Mouse (Mus musculus) midbrain, embryonic 12.5 days (tissue): ENCODE results near the gene Retreg2. TPM values are rescaled to one million over a fixed set of nuclear protein-coding genes. Genes with fewer than 3 reads are reported as not detected.

ENCODE experiments used
- ATAC-seq: fragments of 200-750 bp; cut with Nextera tagmentation; 2 replicates; pipeline ENCODE4 v1.8.0; 2017; ENCODE audit warnings: low read depth, moderate TSS enrichment, moderate library complexity; ENCODE audit not compliant: low FRiP score
- H3K27ac ChIP-seq: fragments of 300-500 bp; sonication (generic); replicated peaks from 2 replicates; pipeline ENCODE4 v1.5.1; 2016; ENCODE audit warnings: mild to moderate bottlenecking
- H3K27me3 ChIP-seq: fragments of 300-500 bp; sonication (generic); 2 replicates; pipeline ENCODE4 v1.6.1; 2016; ENCODE audit warnings: mild to moderate bottlenecking
- H3K36me3 ChIP-seq: fragments of 300-500 bp; sonication (generic); 2 replicates; pipeline ENCODE4 v1.6.1; 2016
- H3K4me1 ChIP-seq: fragments of 300-500 bp; sonication (generic); 2 replicates; pipeline ENCODE4 v1.6.1; 2016
- H3K4me2 ChIP-seq: fragments of 300-500 bp; sonication (generic); replicated peaks from 2 replicates; pipeline ENCODE4 v1.6.1; 2016; ENCODE audit warnings: mild to moderate bottlenecking, moderate library complexity
- H3K4me3 ChIP-seq: fragments of 300-500 bp; sonication (generic); 2 replicates; pipeline ENCODE4 v1.5.1; 2016; ENCODE audit warnings: mild to moderate bottlenecking
- H3K9ac ChIP-seq: fragments of 300-500 bp; sonication (generic); replicated peaks from 2 replicates; pipeline ENCODE4 v1.6.1; 2016; ENCODE audit warnings: mild to moderate bottlenecking, moderate library complexity
- H3K9me3 ChIP-seq: fragments of 300-500 bp; sonication (generic); 2 replicates; pipeline ENCODE4 v1.6.1; 2016; ENCODE audit warnings: mild to moderate bottlenecking
- WGBS: fragments of 180-500 bp; shearing (Covaris S2); methylation state at CpG from one replicate; pipeline ENCODE4 v1.1.7; 2016; 5-methylcytosine and 5-hydroxymethylcytosine counted together
- polyA plus RNA-seq: library from polyadenylated mRNA; unstranded; fragments of >200 nt; fragmentation: Nextera tagmentation; extraction: Ambion mirVana; gene quantifications from 2 replicates; pipeline ENCODE4 v1.2.1, GENCODE M21; 2016

Gene Retreg2
- polyA plus RNA-seq, 1 experiment from 2014 or later: 81.3 TPM

GRCm38 (mm10) chr1:75180105-75180590 lies 37.6 kb downstream of the Retreg2 start, which contains the start of gene Abcb6:
TSS of gene Abcb6 (minus strand) at chr1:75180392.
- peaks cover 54% of the 10 kb centered on the region for H3K36me3 ChIP-seq
- WGBS: under 1% methylated on average over 31 of the region's 31 CpGs
- H3K27ac ChIP-seq: peak within 1 kb of the TSS; percentile 63
- ATAC-seq: peak; percentile 93
- peak within 1 kb of the TSS; percentile 61 for H3K4me3 ChIP-seq
- H3K27me3 ChIP-seq: no peaks in the 10 kb centered on the region
- H3K4me1 ChIP-seq: peaks cover 23% of the 10 kb centered on the region
- H3K9me3 ChIP-seq: no peaks in the 10 kb centered on the region
- H3K4me2 ChIP-seq: peak within 1 kb of the TSS; percentile 99
- peak within 1 kb of the TSS; percentile 71 for H3K9ac ChIP-seq

GRCm38 (mm10) chr1:75180741-75181140 lies 38.2 kb downstream of the Retreg2 start:
- peak; percentile 21; the same call in 1 of the 2 replicates for ATAC-seq
- peaks cover 23% of the 10 kb centered on the region for H3K4me1 ChIP-seq
- H3K9me3 ChIP-seq: no peaks in the 10 kb centered on the region
- H3K27ac ChIP-seq: no peak overlapping the region
- H3K27me3 ChIP-seq: no peaks in the 10 kb centered on the region
- peak overlapping the region; percentile 99 for H3K4me2 ChIP-seq
- 49% methylated on average over 6 of the region's 7 CpGs for WGBS
- H3K9ac ChIP-seq: no peak overlapping the region
- peak overlapping the region; percentile 61 for H3K4me3 ChIP-seq
- peaks cover 54% of the 10 kb centered on the region for H3K36me3 ChIP-seq

- H3K4me3 ChIP-seq: no peak overlapping the region
- no peak overlapping the region for H3K27ac ChIP-seq
- H3K4me1 ChIP-seq: peaks cover 23% of the 10 kb centered on the region
- WGBS: 84% methylated on average over 4 of the region's 4 CpGs
- ATAC-seq: no peak
- H3K9ac ChIP-seq: no peak overlapping the region
- no peak overlapping the region for H3K4me2 ChIP-seq
- H3K36me3 ChIP-seq: peaks cover 56% of the 10 kb centered on the region
- no peaks in the 10 kb centered on the region for H3K27me3 ChIP-seq
- no peaks in the 10 kb centered on the region for H3K9me3 ChIP-seq
Measured at GRCm38 (mm10) chr1:75181377-75181870, 38.8 kb downstream of the Retreg2 start.

- 75% methylated on average over 4 of the region's 4 CpGs for WGBS
- peaks cover 57% of the 10 kb centered on the region for H3K36me3 ChIP-seq
- H3K4me3 ChIP-seq: no peak overlapping the region
- ATAC-seq: no peak
- no peaks in the 10 kb centered on the region for H3K9me3 ChIP-seq
- no peak overlapping the region for H3K4me2 ChIP-seq
- H3K27ac ChIP-seq: no peak overlapping the region
- peaks cover 23% of the 10 kb centered on the region for H3K4me1 ChIP-seq
- no peak overlapping the region for H3K9ac ChIP-seq
- no peaks in the 10 kb centered on the region for H3K27me3 ChIP-seq
Measured at GRCm38 (mm10) chr1:75182160-75182559, 39.6 kb downstream of the Retreg2 start.

- Histone ChIP-seq H3K9ac (no peak overlapping the region), H3K36me3 (peaks cover 65% of the 10 kb centered on the region), H3K9me3 (no peaks in the 10 kb centered on the region), H3K4me1 (0 out of 2 replicates have a peak, but pooled peaks cover 11% of the 10 kb centered on the region), H3K27ac (no peak overlapping the region), H3K4me3 (no peak overlapping the region), H3K27me3 (no peaks in the 10 kb centered on the region), H3K4me2 (no peak overlapping the region)
- ATAC-seq: no peak
- 94% methylated on average over 11 of the region's 11 CpGs for WGBS
Measured at GRCm38 (mm10) chr1:75185495-75185894, 42.9 kb downstream of the Retreg2 start.

GRCm38 (mm10) chr1:75187126-75187525 lies 44.5 kb downstream of the Retreg2 start:
- ATAC-seq: no peak
- Histone ChIP-seq H3K9me3 (no peaks in the 10 kb centered on the region), H3K4me3 (no peak overlapping the region), H3K9ac (no peak overlapping the region), H3K27ac (no peak overlapping the region), H3K4me1 (peaks cover 17% of the 10 kb centered on the region), H3K4me2 (no peak overlapping the region), H3K36me3 (peaks cover 57% of the 10 kb centered on the region), H3K27me3 (no peaks in the 10 kb centered on the region)

- peaks cover 20% of the 10 kb centered on the region for H3K4me1 ChIP-seq
- H3K9ac ChIP-seq: no peak overlapping the region
- no peak overlapping the region for H3K27ac ChIP-seq
- no peaks in the 10 kb centered on the region for H3K27me3 ChIP-seq
- H3K9me3 ChIP-seq: no peaks in the 10 kb centered on the region
- 91% methylated on average over 2 of the region's 2 CpGs for WGBS
- H3K4me3 ChIP-seq: no peak overlapping the region
- no peak for ATAC-seq
- H3K36me3 ChIP-seq: peaks cover 48% of the 10 kb centered on the region
- no peak overlapping the region for H3K4me2 ChIP-seq
Measured at GRCm38 (mm10) chr1:75187914-75188483, 45.4 kb downstream of the Retreg2 start.

GRCm38 (mm10) chr1:75190577-75190976 lies 48.0 kb downstream of the Retreg2 start:
- WGBS: 77% methylated on average over 2 of the region's 2 CpGs
- peak overlapping the region; percentile 31; the same call in 1 of the 2 replicates for H3K9ac ChIP-seq

GRCm38 (mm10) chr1:75191258-75191621 lies 48.7 kb downstream of the Retreg2 start:
- 41% methylated on average over 5 of the region's 5 CpGs for WGBS
- no peak for ATAC-seq
- H3K36me3 ChIP-seq: peaks cover 29% of the 10 kb centered on the region
- H3K4me1 ChIP-seq: peaks cover 24% of the 10 kb centered on the region
- peak overlapping the region; percentile 68 for H3K4me3 ChIP-seq
- H3K9ac ChIP-seq: peak overlapping the region; percentile 83
- H3K27me3 ChIP-seq: no peaks in the 10 kb centered on the region
- peak overlapping the region; percentile 96 for H3K4me2 ChIP-seq
- H3K9me3 ChIP-seq: no peaks in the 10 kb centered on the region
- peak overlapping the region; percentile 87 for H3K27ac ChIP-seq

More at GRCm38 (mm10) chr1:75190577-75190976, 48.0 kb downstream of the Retreg2 start:
- no peak for ATAC-seq
- H3K9me3 ChIP-seq: no peaks in the 10 kb centered on the region
- no peaks in the 10 kb centered on the region for H3K27me3 ChIP-seq
- H3K4me1 ChIP-seq: peaks cover 24% of the 10 kb centered on the region
- no peak overlapping the region for H3K4me3 ChIP-seq
- H3K27ac ChIP-seq: no peak overlapping the region
- peaks cover 29% of the 10 kb centered on the region for H3K36me3 ChIP-seq
- H3K4me2 ChIP-seq: peak overlapping the region; percentile 96

- Histone ChIP-seq H3K4me3 (peak within 1 kb of the TSS; percentile 68), H3K9ac (peak within 1 kb of the TSS; percentile 83), H3K9me3 (no peaks in the 10 kb centered on the region), H3K36me3 (peaks cover 29% of the 10 kb centered on the region), H3K27me3 (no peaks in the 10 kb centered on the region), H3K27ac (peak within 1 kb of the TSS; percentile 87), H3K4me1 (peaks cover 24% of the 10 kb centered on the region), H3K4me2 (peak within 1 kb of the TSS; percentile 96)
- peak; percentile 99 for ATAC-seq
- under 1% methylated on average over 48 of the region's 56 CpGs for WGBS
Measured at GRCm38 (mm10) chr1:75191622-75192402, 49.2 kb downstream of the Retreg2 start, which contains the start of the genes Ankzf1 and Atg9a. TSS of gene Ankzf1 (plus strand) at chr1:75192151. TSS of gene Atg9a (minus strand) at chr1:75192196.

GRCm38 (mm10) chr1:75192452-75192851 lies 49.9 kb downstream of the Retreg2 start:
- no peak for ATAC-seq
- Histone ChIP-seq H3K4me3 (peak overlapping the region; percentile 68), H3K36me3 (peaks cover 30% of the 10 kb centered on the region), H3K4me2 (peak overlapping the region; percentile 96), H3K9me3 (no peaks in the 10 kb centered on the region), H3K9ac (peak overlapping the region; percentile 81), H3K27me3 (no peaks in the 10 kb centered on the region), H3K27ac (peak overlapping the region; percentile 87), H3K4me1 (peaks cover 24% of the 10 kb centered on the region)
- WGBS: under 1% methylated on average over 19 of the region's 19 CpGs
